Mouse (Mus musculus) lung, embryonic 15.5 days (tissue): ENCODE measurements around the gene Flt4. TPM values are rescaled to one million over a fixed set of nuclear protein-coding genes. Genes with fewer than 3 reads are reported as not detected.

Experiments used
- ATAC-seq: fragments of 200-750 bp; cut with Nextera tagmentation; 2 replicates; pipeline ENCODE4 v1.8.0; 2017; ENCODE audit warnings: moderate number of reproducible peaks, borderline replicate concordance; ENCODE audit not compliant: low FRiP score, low TSS enrichment; ENCODE audit errors: extremely low read depth
- H3K27ac ChIP-seq: fragments of 300-500 bp; sonication (generic); 2 replicates; pipeline ENCODE4 v1.5.1; 2015; ENCODE audit warnings: moderate library complexity, mild to moderate bottlenecking, inconsistent platforms
- H3K27me3 ChIP-seq: fragments of 300-500 bp; sonication (generic); 2 replicates; pipeline ENCODE4 v1.6.1; 2015; ENCODE audit warnings: inconsistent platforms
- H3K36me3 ChIP-seq: fragments of 300-500 bp; sonication (generic); 2 replicates; pipeline ENCODE4 v1.6.1; 2015; ENCODE audit warnings: inconsistent platforms
- H3K4me1 ChIP-seq: fragments of 300-500 bp; sonication (generic); 2 replicates; pipeline ENCODE4 v1.6.1; 2015; ENCODE audit warnings: inconsistent platforms
- H3K4me2 ChIP-seq: fragments of 300-500 bp; sonication (generic); 2 replicates; pipeline ENCODE4 v1.6.1; 2015; ENCODE audit warnings: inconsistent platforms, mild to moderate bottlenecking, moderate library complexity
- H3K4me3 ChIP-seq: fragments of 300-500 bp; sonication (generic); 2 replicates; pipeline ENCODE4 v1.5.1; 2015; ENCODE audit warnings: mild to moderate bottlenecking, inconsistent platforms
- H3K9ac ChIP-seq: fragments of 300-500 bp; sonication (generic); 2 replicates; pipeline ENCODE4 v1.6.1; 2015; ENCODE audit warnings: inconsistent platforms
- H3K9me3 ChIP-seq: fragments of 300-500 bp; sonication (generic); 2 replicates; pipeline ENCODE4 v1.6.1; 2016; ENCODE audit warnings: inconsistent platforms
- WGBS: fragments of 180-500 bp; shearing (Covaris S2); methylation state at CpG from one replicate; pipeline ENCODE4 v1.1.7; 2015; 5-methylcytosine and 5-hydroxymethylcytosine counted together
- polyA plus RNA-seq: library from polyadenylated mRNA; unstranded; fragments of >200 nt; fragmentation: Nextera tagmentation; extraction: Ambion mirVana; gene quantifications from 2 replicates; pipeline ENCODE4 v1.2.1, GENCODE M21; 2015

Gene Flt4
- polyA plus RNA-seq, 1 experiment from 2014 or later, result 9.0 TPM

DNA sequence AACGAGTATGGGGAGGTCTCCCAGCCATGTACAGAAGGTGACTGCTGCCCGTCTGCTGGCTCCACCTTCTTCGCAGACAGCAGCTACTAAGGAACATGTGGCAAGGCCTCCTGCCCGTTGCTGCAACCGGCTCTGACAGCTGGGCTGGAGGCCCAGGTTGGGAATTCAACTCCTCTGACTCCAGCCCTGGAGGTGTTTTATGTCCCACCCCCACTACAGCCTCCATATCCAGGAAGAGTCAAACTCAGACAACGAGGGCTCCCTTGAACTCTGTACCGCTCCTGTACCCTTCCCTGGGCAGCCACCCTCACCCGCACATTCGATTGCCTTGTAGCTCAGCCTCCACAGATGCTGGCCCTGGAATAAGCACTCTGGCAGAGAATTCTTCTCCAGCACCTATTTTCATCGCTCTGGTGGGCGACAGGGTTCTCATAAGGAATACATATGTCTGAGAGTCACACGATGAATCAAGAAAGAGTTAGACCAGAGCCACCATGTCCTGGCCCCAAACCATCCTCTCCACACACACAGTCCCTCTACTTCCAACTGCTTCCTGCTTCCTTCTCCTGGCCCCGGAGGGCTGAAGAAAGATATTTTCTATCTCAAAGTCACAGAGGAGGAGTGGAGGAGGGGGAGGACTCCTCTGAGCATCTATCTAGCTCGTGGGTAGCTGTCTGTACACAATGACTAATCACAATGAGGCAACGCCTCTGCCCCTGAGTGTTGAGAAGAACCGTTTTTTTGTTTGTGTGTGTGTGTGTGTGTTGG is 42.1 kb downstream of the Flt4 start:
- Histone ChIP-seq H3K36me3 (no peaks in the 10 kb centered on the region), H3K27me3 (no peaks in the 10 kb centered on the region), H3K4me2 (no peak overlapping the region), H3K27ac (no peak overlapping the region), H3K9me3 (no peaks in the 10 kb centered on the region), H3K9ac (no peak overlapping the region), H3K4me1 (peaks cover 9% of the 10 kb centered on the region), H3K4me3 (no peak overlapping the region)
- no peak for ATAC-seq
- WGBS, result 57% methylated on average over 16 of the region's 16 CpGs

DNA sequence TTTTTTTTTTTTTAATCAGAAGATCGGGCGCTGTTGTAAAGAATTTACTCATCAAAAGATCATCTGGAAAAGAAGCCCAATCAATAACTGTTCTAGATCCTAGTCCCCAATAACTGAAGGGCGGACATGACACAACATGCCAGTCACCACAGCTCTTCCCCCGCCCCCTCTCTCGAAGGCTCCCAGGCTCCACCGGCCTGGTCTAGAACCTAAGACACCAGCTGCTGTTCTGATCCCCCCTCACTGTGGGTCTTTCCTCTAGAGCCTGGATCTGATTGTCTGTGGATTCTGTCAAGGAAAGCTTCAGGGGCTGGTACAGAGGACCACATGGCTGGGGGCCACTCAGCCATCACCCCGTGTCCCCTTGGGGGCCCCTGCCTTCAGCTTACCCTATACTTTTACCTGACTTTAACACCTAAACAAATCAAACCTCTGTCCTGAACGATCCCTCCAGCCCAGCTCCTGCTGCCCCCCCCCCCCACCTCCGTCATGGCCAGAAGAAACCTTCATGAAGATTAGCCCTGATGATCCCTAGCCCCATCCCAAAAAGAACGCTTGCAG is 42.8 kb downstream of the Flt4 start:
- WGBS, result 79% methylated on average over 10 of the region's 10 CpGs
- no peak overlapping the region for H3K27ac ChIP-seq
- no peak for ATAC-seq
- no peaks in the 10 kb centered on the region for H3K9me3 ChIP-seq
- H3K36me3 ChIP-seq, result no peaks in the 10 kb centered on the region
- H3K4me1 ChIP-seq, result peaks cover 9% of the 10 kb centered on the region
- no peaks in the 10 kb centered on the region for H3K27me3 ChIP-seq
- H3K4me2 ChIP-seq, result no peak overlapping the region
- no peak overlapping the region for H3K9ac ChIP-seq
- no peak overlapping the region for H3K4me3 ChIP-seq

DNA sequence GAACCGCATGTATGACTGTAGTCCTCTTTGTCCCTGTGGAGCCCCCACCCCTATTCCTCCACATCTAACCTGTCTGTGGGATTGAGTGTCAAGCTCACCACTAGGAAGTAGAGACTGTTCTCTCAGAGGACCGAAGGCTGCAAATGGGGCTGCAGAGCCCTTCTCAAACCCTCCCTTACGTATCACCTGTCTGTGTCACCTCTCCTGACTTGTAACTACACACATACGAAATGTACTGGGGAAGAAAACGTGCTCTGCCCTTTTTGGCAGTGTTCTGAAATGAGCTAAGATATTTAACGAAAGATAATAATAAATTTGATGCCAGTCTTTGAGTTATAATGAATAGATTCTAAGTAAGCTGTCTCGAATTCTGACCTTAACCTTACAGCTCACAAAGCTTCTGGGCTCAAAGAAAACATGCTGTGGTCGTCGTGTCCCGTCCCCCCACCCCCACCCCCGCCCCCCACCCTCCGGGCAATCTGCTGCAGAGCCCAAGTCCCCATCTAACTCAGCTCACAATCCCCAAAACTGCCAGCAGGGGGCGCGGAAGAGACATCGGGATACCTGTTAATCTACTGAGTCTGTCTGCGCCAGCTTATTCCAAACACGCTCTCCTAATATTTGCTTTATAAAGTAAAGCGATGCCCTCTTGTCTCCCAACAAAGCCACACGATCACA is 43.5 kb downstream of the Flt4 start:
- no peak for ATAC-seq
- no peak overlapping the region for H3K4me3 ChIP-seq
- WGBS, result 20% methylated on average over 19 of the region's 19 CpGs
- H3K9ac ChIP-seq, result no peak overlapping the region
- H3K27me3 ChIP-seq, result no peaks in the 10 kb centered on the region
- no peaks in the 10 kb centered on the region for H3K36me3 ChIP-seq
- H3K9me3 ChIP-seq, result no peaks in the 10 kb centered on the region
- no peak overlapping the region for H3K27ac ChIP-seq
- H3K4me2 ChIP-seq, result peak overlapping the region; percentile 37
- peaks cover 9% of the 10 kb centered on the region for H3K4me1 ChIP-seq

DNA sequence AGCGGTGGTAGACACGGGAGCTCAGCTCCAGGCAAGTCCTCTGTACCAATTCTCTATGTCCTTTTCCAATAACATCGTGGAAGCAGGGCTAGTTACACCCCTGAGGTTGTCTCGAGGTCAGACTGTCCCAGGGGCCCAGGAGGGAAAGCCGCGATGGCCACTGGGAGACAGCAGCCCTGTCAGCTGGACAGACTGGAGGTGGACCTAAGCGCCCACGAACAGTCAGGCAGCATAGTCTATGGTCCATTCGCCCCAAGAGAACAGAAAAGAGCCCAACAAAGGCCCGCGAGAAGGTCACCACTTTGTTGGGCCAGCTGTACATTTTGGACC is 44.0 kb downstream of the Flt4 start:
- H3K27me3 ChIP-seq, result no peaks in the 10 kb centered on the region
- H3K9me3 ChIP-seq, result no peaks in the 10 kb centered on the region
- WGBS, result 32% methylated on average over 11 of the region's 11 CpGs
- ATAC-seq, result no peak
- H3K36me3 ChIP-seq, result no peaks in the 10 kb centered on the region
- H3K4me3 ChIP-seq, result no peak overlapping the region
- no peak overlapping the region for H3K27ac ChIP-seq
- H3K9ac ChIP-seq, result no peak overlapping the region
- H3K4me1 ChIP-seq, result peaks cover 12% of the 10 kb centered on the region
- peak overlapping the region; percentile 37 for H3K4me2 ChIP-seq

DNA sequence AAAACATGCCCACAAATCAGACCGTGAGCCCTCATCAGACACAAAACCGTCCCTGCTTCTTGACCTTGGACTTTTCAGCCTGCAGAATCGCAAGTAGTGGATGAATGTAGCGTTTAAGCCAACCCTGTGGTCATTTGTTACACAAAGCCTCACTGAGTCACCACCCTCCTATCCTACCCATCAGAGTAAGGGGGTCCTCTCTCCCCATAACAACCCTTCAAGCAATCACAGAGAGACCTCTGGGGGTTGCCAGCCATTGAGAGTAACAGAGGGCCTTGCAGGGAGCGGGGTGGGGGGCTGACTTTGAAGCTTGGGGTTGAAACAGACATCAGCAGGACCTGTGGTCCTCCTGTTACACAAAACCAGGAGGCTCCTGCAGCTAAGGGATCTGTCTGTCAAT is 45.6 kb downstream of the Flt4 start:
- Histone ChIP-seq H3K27me3 (no peaks in the 10 kb centered on the region), H3K4me2 (no peak overlapping the region), H3K36me3 (no peaks in the 10 kb centered on the region), H3K9ac (no peak overlapping the region), H3K27ac (no peak overlapping the region), H3K4me3 (no peak overlapping the region), H3K9me3 (no peaks in the 10 kb centered on the region), H3K4me1 (peaks cover 26% of the 10 kb centered on the region)
- ATAC-seq, result no peak
- 85% methylated on average over 5 of the region's 5 CpGs for WGBS

DNA sequence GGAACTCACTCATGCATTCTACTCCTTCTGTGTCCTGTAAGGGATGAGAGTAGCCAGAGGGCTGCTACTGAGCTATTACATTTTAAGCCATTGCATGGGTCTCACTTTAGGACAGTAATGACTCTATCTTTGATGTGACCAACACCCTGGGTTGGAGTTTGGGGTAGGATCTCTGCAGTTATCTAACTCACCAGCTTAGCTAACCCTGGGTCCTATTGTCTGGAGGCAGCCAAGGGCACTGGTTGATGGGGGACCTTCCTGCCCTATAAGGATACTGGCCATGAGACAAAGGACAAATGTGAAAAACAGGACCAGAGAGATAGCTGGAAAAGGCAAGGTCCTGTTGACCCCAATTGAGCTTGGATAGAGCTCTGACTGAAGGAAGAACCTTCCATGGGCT is 46.4 kb downstream of the Flt4 start:
- Histone ChIP-seq H3K4me2 (no peak overlapping the region), H3K9ac (no peak overlapping the region), H3K4me1 (peaks cover 26% of the 10 kb centered on the region), H3K4me3 (no peak overlapping the region), H3K27me3 (no peaks in the 10 kb centered on the region), H3K27ac (no peak overlapping the region), H3K9me3 (no peaks in the 10 kb centered on the region), H3K36me3 (no peaks in the 10 kb centered on the region)
- ATAC-seq, result no peak

DNA sequence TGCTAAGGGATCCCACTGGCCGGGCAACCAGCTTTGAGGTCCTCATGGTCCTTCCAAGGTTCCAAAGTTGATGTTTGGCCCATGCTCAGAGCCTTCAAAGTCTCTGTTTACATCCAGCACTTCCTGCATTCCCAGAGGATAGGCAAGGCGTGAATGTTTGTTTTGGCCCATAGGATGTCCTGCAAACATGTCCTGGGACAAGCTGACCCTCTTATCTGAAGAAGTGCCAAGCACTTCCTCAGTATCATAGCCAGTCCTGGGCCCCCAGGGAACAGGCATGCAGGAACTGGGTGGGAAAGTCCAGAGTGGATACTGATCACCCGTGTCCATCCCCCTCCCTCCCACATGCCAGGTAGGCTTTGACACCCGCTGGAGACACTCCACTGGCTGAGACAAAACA is 49.0 kb downstream of the Flt4 start:
- H3K4me2 ChIP-seq, result no peak overlapping the region
- ATAC-seq, result no peak
- no peak overlapping the region for H3K4me3 ChIP-seq
- H3K9ac ChIP-seq, result no peak overlapping the region
- peaks cover 20% of the 10 kb centered on the region for H3K4me1 ChIP-seq
- H3K9me3 ChIP-seq, result no peaks in the 10 kb centered on the region
- H3K36me3 ChIP-seq, result no peaks in the 10 kb centered on the region
- no peaks in the 10 kb centered on the region for H3K27me3 ChIP-seq
- H3K27ac ChIP-seq, result 0 out of 2 replicates have a peak overlapping the region, but pooled peaks have one; percentile 50
- 53% methylated on average over 4 of the region's 4 CpGs for WGBS

DNA sequence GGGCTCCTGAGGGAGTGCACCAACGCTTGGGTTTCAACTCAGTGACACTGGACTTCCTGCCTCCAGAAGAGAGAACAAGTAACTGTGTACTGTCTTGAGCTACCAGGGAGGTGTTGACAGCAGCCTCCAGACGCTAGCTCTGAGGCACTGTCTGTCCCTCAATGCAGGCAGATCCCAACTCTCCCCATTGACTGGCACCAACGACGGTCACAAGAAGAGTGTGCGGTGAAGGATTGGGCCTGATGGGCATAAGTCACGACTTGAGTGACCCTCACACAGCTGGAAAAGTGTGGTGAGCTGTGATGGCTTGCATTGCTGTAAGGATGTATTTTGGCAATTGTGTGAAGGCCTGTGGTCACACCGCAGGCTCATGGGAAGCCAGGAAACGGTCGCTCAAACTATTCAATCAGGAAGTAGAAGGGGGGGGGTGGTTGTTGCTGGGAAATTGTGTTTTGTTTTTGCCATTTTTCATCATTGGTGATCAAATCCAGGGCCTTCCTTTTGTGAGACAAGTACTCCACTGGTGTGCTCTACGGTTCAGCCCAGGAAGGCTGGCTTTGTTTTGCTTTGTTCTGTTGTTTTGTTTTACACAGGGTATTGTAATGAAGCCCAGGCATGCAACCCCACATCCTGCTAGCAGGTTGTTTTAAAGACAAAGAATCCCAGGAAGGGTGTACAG is 49.9 kb downstream of the Flt4 start:
- no peak overlapping the region for H3K9ac ChIP-seq
- ATAC-seq, result peak; percentile 44; the same call in 1 of the 2 replicates
- peaks cover 18% of the 10 kb centered on the region; the same call in 1 of the 2 replicates for H3K4me1 ChIP-seq
- no peak overlapping the region for H3K4me3 ChIP-seq
- H3K9me3 ChIP-seq, result no peaks in the 10 kb centered on the region
- H3K27me3 ChIP-seq, result no peaks in the 10 kb centered on the region
- peak overlapping the region; percentile 50 for H3K27ac ChIP-seq
- no peak overlapping the region for H3K4me2 ChIP-seq
- no peaks in the 10 kb centered on the region for H3K36me3 ChIP-seq
- 47% methylated on average over 10 of the region's 10 CpGs for WGBS

DNA sequence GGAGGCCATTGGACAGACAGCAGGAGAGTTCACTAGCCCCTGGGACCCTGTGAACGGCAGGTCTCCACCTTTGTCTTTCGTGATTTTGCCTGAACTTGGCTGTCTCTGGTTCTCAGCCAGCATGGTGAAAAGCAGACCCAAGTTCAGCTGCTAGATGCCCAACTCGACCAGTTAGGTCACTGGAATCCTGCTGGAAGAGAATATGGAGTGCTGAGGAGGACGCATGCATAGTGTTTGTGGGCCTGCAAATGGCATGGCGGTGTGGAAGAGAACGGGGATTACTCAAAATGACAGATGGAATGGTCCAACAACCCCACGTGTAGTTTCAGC is 50.4 kb downstream of the Flt4 start:
- Histone ChIP-seq H3K4me3 (no peak overlapping the region), H3K9ac (no peak overlapping the region), H3K27me3 (no peaks in the 10 kb centered on the region), H3K36me3 (no peaks in the 10 kb centered on the region), H3K27ac (peak overlapping the region; percentile 50), H3K4me2 (no peak overlapping the region), H3K9me3 (no peaks in the 10 kb centered on the region), H3K4me1 (peaks cover 18% of the 10 kb centered on the region; the same call in 1 of the 2 replicates)
- 72% methylated on average over 7 of the region's 7 CpGs for WGBS
- no peak for ATAC-seq

DNA sequence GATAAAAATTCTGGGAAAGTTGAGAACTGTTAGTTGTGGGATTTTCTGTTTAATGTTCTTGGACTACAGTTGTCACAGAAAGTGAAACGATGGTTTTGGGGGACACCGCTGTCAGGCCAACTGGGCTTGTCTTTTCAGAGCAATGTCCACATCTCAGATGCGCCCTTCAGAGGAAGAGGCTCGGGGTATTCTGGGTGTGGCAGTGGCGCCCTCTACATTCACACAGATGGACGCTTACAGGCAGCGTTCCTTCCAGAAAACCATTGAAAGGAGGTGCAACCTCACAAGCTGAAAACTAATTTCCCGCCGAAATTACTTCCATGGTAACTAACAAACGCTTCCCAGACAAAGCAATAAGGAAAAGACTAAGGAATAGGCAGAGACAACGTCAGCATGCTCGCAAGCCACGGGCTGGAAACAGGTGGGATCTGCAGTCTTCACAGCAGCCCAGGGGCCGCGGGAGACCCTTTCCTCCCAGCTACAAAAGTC is 53.3 kb downstream of the Flt4 start:
- no peaks in the 10 kb centered on the region for H3K9me3 ChIP-seq
- no peak overlapping the region for H3K27ac ChIP-seq
- H3K36me3 ChIP-seq, result no peaks in the 10 kb centered on the region
- ATAC-seq, result no peak
- H3K4me2 ChIP-seq, result no peak overlapping the region
- H3K27me3 ChIP-seq, result no peaks in the 10 kb centered on the region
- 49% methylated on average over 15 of the region's 15 CpGs for WGBS
- peaks cover 18% of the 10 kb centered on the region; the same call in 1 of the 2 replicates for H3K4me1 ChIP-seq
- H3K9ac ChIP-seq, result no peak overlapping the region
- no peak overlapping the region for H3K4me3 ChIP-seq

DNA sequence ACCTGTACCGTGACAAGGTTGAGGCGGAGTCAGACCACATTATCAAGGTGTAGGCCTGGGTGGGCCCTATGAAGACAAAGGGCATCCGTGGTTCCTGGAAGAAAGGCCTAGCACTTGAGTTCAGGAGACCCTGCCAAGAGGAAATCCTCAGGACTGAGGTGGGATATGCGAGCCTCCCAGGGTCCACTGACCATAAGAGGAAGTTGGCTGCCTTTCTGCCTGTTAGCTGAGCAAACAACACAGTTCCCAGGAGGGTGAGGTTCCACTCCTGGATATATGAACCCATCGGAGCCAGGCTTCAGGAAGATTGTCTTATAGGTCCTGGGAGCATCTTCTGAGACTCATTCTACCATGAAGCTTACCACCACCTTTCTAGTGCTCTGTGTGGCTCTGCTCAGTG is 54.2 kb downstream of the Flt4 start, which contains the start of gene Scgb3a1:
TSS of gene Scgb3a1 (plus strand) at position 301 of the 400 bp plus-strand sequence.
- no peaks in the 10 kb centered on the region for H3K9me3 ChIP-seq
- peaks cover 11% of the 10 kb centered on the region; the same call in 1 of the 2 replicates for H3K4me1 ChIP-seq
- H3K4me3 ChIP-seq, result no peak within 1 kb of the TSS
- no peaks in the 10 kb centered on the region for H3K27me3 ChIP-seq
- H3K36me3 ChIP-seq, result peaks cover 1% of the 10 kb centered on the region; the same call in 1 of the 2 replicates
- WGBS, result 69% methylated on average over 5 of the region's 5 CpGs
- no peak for ATAC-seq
- H3K9ac ChIP-seq, result no peak within 1 kb of the TSS
- H3K27ac ChIP-seq, result no peak within 1 kb of the TSS
- no peak within 1 kb of the TSS for H3K4me2 ChIP-seq
